Mouse (Mus musculus) embryonic fibroblast, embryonic 13.5 days (primary cell): ENCODE results near the gene Rarb.

Source experiments
- CTCF ChIP-seq: IDR thresholded peaks from 2 replicates; pipeline ENCODE4 v1.5.1; 2011; ENCODE audit warnings: mild to moderate bottlenecking, control low read depth, low read length, moderate library complexity, borderline replicate concordance; ENCODE audit not compliant: insufficient read depth
- POLR2A ChIP-seq: IDR thresholded peaks from 2 replicates; pipeline ENCODE4 v1.6.1; 2011; ENCODE audit warnings: low read depth, mild to moderate bottlenecking, control low read depth, low read length, moderate library complexity

DNA sequence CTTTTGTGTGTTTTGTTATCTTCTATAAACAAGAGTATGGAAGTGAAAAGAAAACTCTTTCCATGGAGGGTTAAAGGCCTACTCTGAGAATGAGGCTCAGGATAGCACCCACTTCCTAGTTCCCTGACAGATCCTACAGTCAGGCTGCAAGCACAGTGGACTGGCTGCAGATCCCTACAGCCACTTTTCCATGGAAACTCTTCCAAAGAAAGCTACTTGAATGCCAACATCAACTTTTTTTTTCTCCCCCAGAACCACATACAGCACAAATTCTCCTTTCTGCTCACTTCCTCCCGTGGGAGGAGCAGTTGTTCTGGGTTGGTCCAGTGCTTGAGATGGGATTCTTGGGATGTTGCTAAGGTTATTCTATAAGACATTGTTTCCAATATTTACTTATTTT, 66.3 kb downstream of the Rarb start:
- TF ChIP-seq CTCF = no peak
- TF ChIP-seq POLR2A = no peak
